Mouse (Mus musculus) forebrain, embryonic 12.5 days (tissue): ENCODE measurements around the gene Olfr460. TPM values are rescaled to one million over a fixed set of nuclear protein-coding genes. Genes with fewer than 3 reads are reported as not detected.
A peak's percentile ranks its signal among the peaks of the same experiment; 100 is the strongest.

Experiments used
- ATAC-seq: fragments of 200-750 bp; cut with Nextera tagmentation; 2 replicates; pipeline ENCODE4 v1.8.0; 2017; ENCODE audit warnings: moderate TSS enrichment; ENCODE audit not compliant: low FRiP score
- H3K27ac ChIP-seq: fragments of 300-500 bp; sonication (generic); 2 replicates; pipeline ENCODE4 v1.5.1; 2016; ENCODE audit warnings: mild to moderate bottlenecking
- H3K27me3 ChIP-seq: fragments of 300-500 bp; sonication (generic); 2 replicates; pipeline ENCODE4 v1.6.1; 2016; ENCODE audit warnings: mild to moderate bottlenecking
- H3K36me3 ChIP-seq: fragments of 300-500 bp; sonication (generic); replicated peaks from 2 replicates; pipeline ENCODE4 v1.6.1; 2016; ENCODE audit warnings: mild to moderate bottlenecking
- H3K4me1 ChIP-seq: fragments of 300-500 bp; sonication (generic); 2 replicates; pipeline ENCODE4 v1.6.1; 2016
- H3K4me2 ChIP-seq: fragments of 300-500 bp; sonication (generic); 2 replicates; pipeline ENCODE4 v1.6.1; 2016; ENCODE audit warnings: mild to moderate bottlenecking, moderate library complexity
- H3K4me3 ChIP-seq: fragments of 300-500 bp; sonication (generic); replicated peaks from 2 replicates; pipeline ENCODE4 v1.5.1; 2016; ENCODE audit warnings: mild to moderate bottlenecking
- H3K9ac ChIP-seq: fragments of 300-500 bp; sonication (generic); 2 replicates; pipeline ENCODE4 v1.6.1; 2016; ENCODE audit warnings: mild to moderate bottlenecking
- H3K9me3 ChIP-seq: fragments of 300-500 bp; sonication (generic); 2 replicates; pipeline ENCODE4 v1.6.1; 2016
- WGBS: fragments of 180-500 bp; shearing (Covaris S2); methylation state at CpG from one replicate; pipeline ENCODE4 v1.1.7; 2016; 5-methylcytosine and 5-hydroxymethylcytosine counted together
- polyA plus RNA-seq: library from polyadenylated mRNA; unstranded; fragments of >200 nt; fragmentation: Nextera tagmentation; extraction: Ambion mirVana; gene quantifications from 2 replicates; pipeline ENCODE4 v1.2.1, GENCODE M21; 2016

Gene Olfr460
- polyA plus RNA-seq, 1 experiment from 2014 or later, result not detected

GRCm38 (mm10) chr6:40617965-40618364, 48.7 kb downstream of the Olfr460 start:
- H3K9ac ChIP-seq, result no peak overlapping the region
- no peak overlapping the region for H3K27ac ChIP-seq
- H3K27me3 ChIP-seq, result no peaks in the 10 kb centered on the region
- 0 out of 2 replicates have a peak, but pooled peaks have one; percentile 60 for ATAC-seq
- no peak overlapping the region for H3K4me3 ChIP-seq
- no peaks in the 10 kb centered on the region for H3K9me3 ChIP-seq
- 22% methylated on average over 2 of the region's 2 CpGs for WGBS
- no peaks in the 10 kb centered on the region for H3K4me1 ChIP-seq
- no peak overlapping the region for H3K4me2 ChIP-seq
- H3K36me3 ChIP-seq, result no peaks in the 10 kb centered on the region

Other genes with a start within 250 kb of the Olfr460 start
- 39.9 and 44.1 TPM in 2 replicates for gene Agk, start 244.3 kb upstream of the Olfr460 start, polyA plus RNA-seq
- gene E330009J07Rik, start 133.4 kb upstream of the Olfr460 start, polyA plus RNA-seq, result 25.8 and 28.4 TPM in 2 replicates
- 0.19 and 0.24 TPM in 2 replicates for gene Wee2, start 130.4 kb upstream of the Olfr460 start, polyA plus RNA-seq
- gene Ssbp1, start 98.1 kb upstream of the Olfr460 start, polyA plus RNA-seq, result 199 TPM in 2 replicates
- not detected in 2 replicates for gene Tas2r137, start 78.3 kb upstream of the Olfr460 start, polyA plus RNA-seq
- gene Tas2r108, start 76.0 kb upstream of the Olfr460 start, polyA plus RNA-seq, result not detected in 2 replicates
- gene Prss37, start 50.0 kb upstream of the Olfr460 start, polyA plus RNA-seq, result not detected in 2 replicates
- gene Olfr461, start 14.4 kb upstream of the Olfr460 start, polyA plus RNA-seq, result 0.08 and 0.41 TPM in 2 replicates
- 0.29 and 0.52 TPM in 2 replicates for gene Clec5a, start 16.3 kb downstream of the Olfr460 start, polyA plus RNA-seq
- not detected in 2 replicates for gene Tas2r138, start 43.8 kb downstream of the Olfr460 start, polyA plus RNA-seq
- 0.03 TPM in 1 of 2 replicates, not detected in the other for gene Mgam, start 59.3 kb downstream of the Olfr460 start, polyA plus RNA-seq